Comparison of ENCODE assay signal across 8 mouse cellular contexts in the genomic region with DNA sequence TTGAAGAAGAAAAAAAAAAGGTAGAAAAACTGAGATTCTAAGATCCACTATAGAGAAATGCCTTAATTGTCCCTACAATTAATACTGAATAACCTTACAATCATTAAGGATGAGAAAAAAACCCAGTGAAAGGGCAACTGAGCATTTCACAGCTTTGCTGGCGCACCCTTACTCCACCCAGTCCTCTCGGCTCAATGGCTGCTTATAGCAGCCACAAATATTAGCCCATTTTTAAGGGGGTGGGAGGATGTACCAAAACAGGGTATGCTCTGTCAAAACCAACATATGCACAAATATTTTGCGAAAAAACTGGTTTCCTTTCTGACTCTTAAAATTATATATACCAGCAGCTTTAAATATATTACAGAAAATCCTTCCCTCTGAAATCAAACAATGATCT. TPM values are rescaled to one million over a fixed set of nuclear protein-coding genes. Genes with fewer than 3 reads are reported as not detected.
DNase-seq lines count a peak whose midpoint lies in the region; ATAC-seq lines count a peak whose summit lies in the region.

No protein-coding gene starts in this region.

- H3K9me3 ChIP-seq in megakaryocyte, embryonic 14.5 days: no peaks in the 10 kb centered on the region
- H3K9me3 ChIP-seq in forebrain, embryonic 12.5 days: no peaks in the 10 kb centered on the region
- H3K9me3 ChIP-seq in stomach, embryonic 16.5 days (replicated peaks; ENCODE audit: control insufficient read depth, low read length): no peaks in the 10 kb centered on the region

- peak overlapping the region; percentile 85 for H3K4me2 ChIP-seq in forebrain, embryonic 12.5 days
- peak overlapping the region; percentile 63 for H3K4me2 ChIP-seq in stomach, embryonic 16.5 days (ENCODE audit: low read depth, low read length)

- 33% methylated on average over 3 of the region's 3 CpGs for WGBS in forebrain, embryonic 12.5 days
- WGBS in stomach, embryonic 16.5 days: 50% methylated on average over 3 of the region's 3 CpGs

- peaks cover 37% of the 10 kb centered on the region for H3K4me1 ChIP-seq in megakaryocyte, embryonic 14.5 days
- peaks cover 29% of the 10 kb centered on the region for H3K4me1 ChIP-seq in forebrain, embryonic 12.5 days
- peaks cover 16% of the 10 kb centered on the region for H3K4me1 ChIP-seq in stomach, embryonic 16.5 days (ENCODE audit: control insufficient read depth, insufficient read depth, low read length)

- H3K27ac ChIP-seq in forebrain, embryonic 12.5 days: no peak overlapping the region
- H3K27ac ChIP-seq in stomach, embryonic 16.5 days (ENCODE audit: low read length): no peak overlapping the region

- H3K27me3 ChIP-seq in megakaryocyte, embryonic 14.5 days (replicated peaks): no peaks in the 10 kb centered on the region
- H3K27me3 ChIP-seq in forebrain, embryonic 12.5 days: no peaks in the 10 kb centered on the region
- H3K27me3 ChIP-seq in stomach, embryonic 16.5 days (ENCODE audit: control insufficient read depth, insufficient read depth, low read length): no peaks in the 10 kb centered on the region

- H3K4me3 ChIP-seq in megakaryocyte, embryonic 14.5 days (replicated peaks): peak overlapping the region; percentile 99
- H3K4me3 ChIP-seq in forebrain, embryonic 12.5 days (replicated peaks): peak overlapping the region; percentile 37
- H3K4me3 ChIP-seq in stomach, embryonic 16.5 days (replicated peaks; ENCODE audit: low read length): peak overlapping the region; percentile 34

- DNase-seq in liver (peak; percentile 52), adipocyte (ENCODE audit: low spot score) (no peak)
- DNase-seq in cerebellum, adult 9-10 months: no peak
- no peak for DNase-seq in kidney, postnatal 36 days

- H3K36me3 ChIP-seq in megakaryocyte, embryonic 14.5 days (replicated peaks; ENCODE audit: low read length): peaks cover 5% of the 10 kb centered on the region
- no peaks in the 10 kb centered on the region for H3K36me3 ChIP-seq in forebrain, embryonic 12.5 days (replicated peaks)
- H3K36me3 ChIP-seq in stomach, embryonic 16.5 days (ENCODE audit: control insufficient read depth, insufficient read depth, low read length): no peaks in the 10 kb centered on the region

- H3K9ac ChIP-seq in forebrain, embryonic 12.5 days: peak overlapping the region; percentile 50; the same call in 1 of the 2 replicates
- peak overlapping the region; percentile 35; the same call in 1 of the 2 replicates for H3K9ac ChIP-seq in stomach, embryonic 16.5 days (ENCODE audit: low read length)

- ATAC-seq in megakaryocyte, adult 5-6 weeks (ENCODE audit: poor library complexity, severe bottlenecking): no peak
- ATAC-seq in forebrain, embryonic 12.5 days (ENCODE audit: low FRiP score): no peak
- ATAC-seq in stomach, embryonic 16.5 days (ENCODE audit: insufficient read depth, low FRiP score): no peak

RNA-seq across cellular contexts. Expression of a gene that starts 2.5 kb away (rescaled TPM):
- polyA plus RNA-seq in megakaryocyte, embryonic 14.5 days (2012; ENCODE audit: insufficient read depth, low replicate concordance): 10.5 and 11.5 TPM in 2 replicates
- 53.1 and 57.4 TPM in 2 replicates for total RNA-seq in megakaryocyte, adult 5-6 weeks (2015)
- 58.7 and 64.4 TPM in 2 replicates for total RNA-seq in megakaryocyte, adult 5-6 weeks (2017)
- 74.9 and 76.5 TPM in 2 replicates for polyA plus RNA-seq in forebrain, embryonic 12.5 days (2016; fragmentation: Nextera tagmentation; extraction: Ambion mirVana)
- 30.9 and 35.7 TPM in 2 replicates for polyA plus RNA-seq in stomach, embryonic 16.5 days (2015; fragmentation: Nextera tagmentation; extraction: Ambion mirVana)

RNA-seq across cellular contexts. Expression of a gene that starts 48.7 kb away (rescaled TPM):
- 0.32 and 10.4 TPM in 2 replicates for polyA plus RNA-seq in megakaryocyte, embryonic 14.5 days (2012; ENCODE audit: insufficient read depth, low replicate concordance)
- total RNA-seq in megakaryocyte, adult 5-6 weeks (2015): 3.5 and 6.2 TPM in 2 replicates
- 10.2 and 12.5 TPM in 2 replicates for total RNA-seq in megakaryocyte, adult 5-6 weeks (2017)
- 56.6 and 60.4 TPM in 2 replicates for polyA plus RNA-seq in forebrain, embryonic 12.5 days (2016; fragmentation: Nextera tagmentation; extraction: Ambion mirVana)
- 39.6 and 41.8 TPM in 2 replicates for polyA plus RNA-seq in stomach, embryonic 16.5 days (2015; fragmentation: Nextera tagmentation; extraction: Ambion mirVana)

Comparison
In these comparisons a context has a peak if more than half of its experiments do, and no peak if none do; other contexts are left out.
1. H3K4me3 ChIP-seq: peak in every context shown above with its lines; median percentile 99 in megakaryocyte, embryonic 14.5 days; 37 in forebrain, embryonic 12.5 days; 34 in stomach, embryonic 16.5 days.